Mouse (Mus musculus) C2C12 (cell line): ENCODE data around the gene Acp6. TPM values are rescaled to one million over a fixed set of nuclear protein-coding genes. Genes with fewer than 3 reads are reported as not detected.
A peak's percentile ranks its signal among the peaks of the same experiment; 100 is the strongest.
"Not testable (repeated sequence)": the region's sequence is repeated elsewhere in the genome, so short reads cannot be mapped to it uniquely, and the experiment has no call there.

ENCODE experiments used
- H3K27me3 ChIP-seq: one replicate; pipeline ENCODE4 v1.6.1; 2011; ENCODE audit not compliant: control insufficient read depth, insufficient read depth, insufficient read length
- H3K36me3 ChIP-seq: one replicate; pipeline ENCODE4 v1.6.1; 2011; ENCODE audit not compliant: control insufficient read depth, insufficient read depth
- H3K4me3 ChIP-seq: one replicate; pipeline ENCODE4 v1.5.1; 2011; ENCODE audit warnings: mild to moderate bottlenecking, control low read depth; ENCODE audit not compliant: poor library complexity, insufficient read depth, severe bottlenecking
- H3K79me2 ChIP-seq: one replicate; pipeline ENCODE4 v1.6.1; 2011; ENCODE audit not compliant: control insufficient read depth, insufficient read depth
- H3K79me3 ChIP-seq: one replicate; pipeline ENCODE4 v1.6.1; 2011; ENCODE audit warnings: low read depth, control low read depth
- H3ac ChIP-seq: one replicate; pipeline ENCODE3; 2011; ENCODE audit warnings: low read depth; ENCODE audit not compliant: control insufficient read depth, insufficient read length
- CEBPB ChIP-seq: IDR thresholded peaks from one replicate; pipeline ENCODE4 v1.6.1; 2011; ENCODE audit warnings: low read depth, mild to moderate bottlenecking, control low read depth, moderate library complexity
- CTCF ChIP-seq: IDR thresholded peaks from one replicate; pipeline ENCODE4 v1.5.1; 2011; ENCODE audit not compliant: control insufficient read depth, insufficient read depth, insufficient read length
- FOSL1 ChIP-seq: IDR thresholded peaks from one replicate; pipeline ENCODE4 v1.8.0; 2011; ENCODE audit warnings: mild to moderate bottlenecking, low read length; ENCODE audit not compliant: poor library complexity, insufficient read depth, severe bottlenecking
- MAX ChIP-seq: IDR thresholded peaks from one replicate; pipeline ENCODE4 v1.6.1; 2011; ENCODE audit warnings: mild to moderate bottlenecking, control low read depth
- MYOD1 ChIP-seq: IDR thresholded peaks from one replicate; pipeline ENCODE4 v1.6.1; 2011; ENCODE audit warnings: low read depth; ENCODE audit not compliant: control insufficient read depth, insufficient read length
- MYOG ChIP-seq: IDR thresholded peaks from one replicate; pipeline ENCODE4 v1.6.1; 2011; ENCODE audit not compliant: control insufficient read depth, insufficient read length; ENCODE audit errors: extremely low read depth
- USF1 ChIP-seq: IDR thresholded peaks from one replicate; pipeline ENCODE4 v1.6.1; 2011; ENCODE audit warnings: low read depth, mild to moderate bottlenecking, control low read depth, moderate library complexity
- long read RNA-seq, 2 experiments: library from polyadenylated mRNA; unstranded; transcript quantifications; one replicate each; pipeline ENCODE4 v2.0.0; 2019 to 2020
- polyA plus RNA-seq: library from polyadenylated mRNA; unstranded; fragments of >200 nt; fragmentation: generic; extraction: Trizol; gene quantifications from one replicate; pipeline ENCODE4 v1.2.1, GENCODE M21; 2012; ENCODE audit warnings: missing spikeins

The Acp6 gene
- 16.5 TPM for polyA plus RNA-seq
- long read RNA-seq, experiment 1, transcript Acp6-201 (10 exons, 1,754 nt): major isoform, 16 of 19 reads
- long read RNA-seq, experiment 1, partial matches to known transcripts: 0 of 19 reads
- long read RNA-seq, experiment 1, other reads (novel, unspliced or antisense): 2 of 19 reads
- long read RNA-seq, experiment 2, transcript Acp6-201 (10 exons, 1,754 nt): major isoform, 35 of 39 reads
- long read RNA-seq, experiment 2, partial matches to known transcripts: 0 of 39 reads
- long read RNA-seq, experiment 2, other reads (novel, unspliced or antisense): 3 of 39 reads

DNA sequence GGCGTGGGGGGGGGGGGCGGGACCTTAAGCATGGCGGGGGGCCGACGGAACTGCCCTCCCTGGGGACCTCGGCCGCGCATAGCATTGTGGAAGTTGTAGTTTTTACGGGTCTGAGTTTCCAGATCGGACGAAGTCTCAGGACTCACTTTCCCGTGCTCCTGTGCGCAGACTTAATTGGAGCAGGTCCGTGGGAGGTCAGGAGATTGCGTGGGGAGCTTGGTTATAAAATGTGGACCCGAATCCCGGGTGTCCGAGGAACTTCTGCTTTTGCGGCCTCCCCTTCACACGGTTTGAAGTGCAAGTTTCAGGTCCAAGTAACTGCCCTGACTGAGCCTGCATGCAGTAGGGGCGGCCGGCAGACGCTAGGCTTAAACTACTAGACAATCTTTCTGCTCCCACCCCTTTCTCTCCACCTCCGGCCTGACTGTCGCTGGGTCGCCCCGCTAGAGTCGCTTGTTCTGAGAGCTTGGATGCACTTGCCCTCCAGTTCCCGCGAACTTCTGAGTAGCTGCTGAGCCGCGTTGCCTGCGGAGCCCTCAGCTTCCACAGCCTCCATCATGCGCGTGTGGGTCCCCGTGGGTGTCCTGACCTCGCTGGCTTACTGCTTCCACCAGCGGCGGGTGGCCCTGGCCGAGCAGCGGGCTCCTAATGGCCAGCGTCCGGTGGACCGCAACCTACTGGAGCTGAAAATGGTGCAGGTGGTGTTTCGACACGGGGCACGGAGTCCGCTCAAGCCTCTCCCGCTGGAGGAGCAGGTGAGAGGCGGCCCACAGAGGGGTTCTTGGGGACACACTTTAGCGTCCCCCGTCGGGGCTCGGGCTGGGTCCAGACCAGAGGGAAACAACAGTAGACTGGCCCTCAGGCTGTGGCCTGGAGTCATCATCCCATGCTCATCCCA is at the start of gene Acp6:
Gene Acp6, plus strand, starts transcription at position 167 of the 898 bp plus-strand sequence.
- Histone ChIP-seq H3K4me3 (peak within 1 kb of the TSS; percentile 48), H3K79me3 (no peaks in the 10 kb centered on the region), H3ac (peak within 1 kb of the TSS; percentile 61), H3K27me3 (no peaks in the 10 kb centered on the region), H3K79me2 (no peaks in the 10 kb centered on the region), H3K36me3 (no peaks in the 10 kb centered on the region)
- TF ChIP-seq CTCF: no peak
- no peak for TF ChIP-seq CEBPB
- no peak for TF ChIP-seq MAX
- TF ChIP-seq USF1: no peak
- no peak for TF ChIP-seq MYOG
- no peak for TF ChIP-seq FOSL1
- TF ChIP-seq MYOD1: no peak

- H3K4me3 ChIP-seq: no peak overlapping the region
- H3K36me3 ChIP-seq: no peaks in the 10 kb centered on the region
- no peaks in the 10 kb centered on the region for H3K27me3 ChIP-seq
- TF ChIP-seq CEBPB: no peak
- TF ChIP-seq USF1: no peak
- no peak for TF ChIP-seq CTCF
- no peak for TF ChIP-seq FOSL1
- no peak for TF ChIP-seq MYOG
- TF ChIP-seq MAX: no peak
- TF ChIP-seq MYOD1: no peak
- H3K79me3 ChIP-seq: no peaks in the 10 kb centered on the region
- H3K79me2 ChIP-seq: no peaks in the 10 kb centered on the region
- no peak overlapping the region for H3ac ChIP-seq
Observed at GRCm38 (mm10) chr3:97117511-97117910, 41.1 kb upstream of the Acp6 start.

DNA sequence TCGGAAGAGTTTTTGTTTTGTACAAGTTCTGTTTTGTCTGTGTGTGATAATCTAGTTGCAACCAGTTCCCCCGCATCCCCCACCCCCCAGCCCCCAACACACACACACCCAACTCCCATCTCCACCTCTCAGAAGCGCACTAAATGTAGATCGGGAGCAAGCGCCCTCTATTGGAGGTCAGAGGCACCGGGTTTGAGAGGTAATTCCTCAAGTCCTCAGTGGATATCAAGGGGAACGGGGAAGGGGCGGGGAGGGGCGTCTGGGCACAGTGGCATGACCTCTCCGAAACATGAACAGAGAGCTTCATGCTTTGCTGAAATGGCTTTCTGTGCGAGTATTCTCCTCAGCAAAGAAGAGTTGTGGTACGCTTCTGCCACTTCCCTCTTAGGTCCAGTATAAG is 40.3 kb upstream of the Acp6 start:
- TF ChIP-seq MAX (no peak), USF1 (no peak)

DNA sequence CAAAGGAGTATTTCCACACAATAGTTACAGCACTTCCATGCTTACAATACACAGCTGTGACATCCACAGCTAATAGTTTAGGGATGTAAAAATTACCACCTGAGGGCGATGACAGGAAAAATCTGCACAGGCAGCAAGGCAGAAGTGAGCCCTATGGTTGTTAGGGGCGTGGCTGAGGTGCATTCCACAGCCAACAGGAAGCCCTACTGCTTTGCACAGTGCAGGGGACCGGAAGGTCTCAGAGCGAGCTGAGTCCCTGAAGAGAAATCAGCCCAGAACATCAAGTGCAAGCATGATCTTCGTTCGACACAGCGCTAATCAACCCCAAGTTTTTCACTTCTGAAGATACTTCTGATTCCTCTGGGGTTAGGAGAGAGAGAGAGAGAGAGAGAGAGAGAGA is 34.4 kb upstream of the Acp6 start:
- Histone ChIP-seq H3K79me3 (no peaks in the 10 kb centered on the region), H3K27me3 (no peaks in the 10 kb centered on the region), H3K36me3 (no peaks in the 10 kb centered on the region), H3ac (no peak overlapping the region), H3K4me3 (no peak overlapping the region), H3K79me2 (no peaks in the 10 kb centered on the region)
- TF ChIP-seq MYOD1: no peak
- TF ChIP-seq FOSL1: no peak
- no peak for TF ChIP-seq CTCF
- TF ChIP-seq MAX: no peak
- TF ChIP-seq CEBPB: no peak
- no peak for TF ChIP-seq MYOG
- no peak for TF ChIP-seq USF1

More for the DNA sequence above, 40.3 kb upstream of the Acp6 start:
- Histone ChIP-seq H3K27me3 (no peaks in the 10 kb centered on the region), H3K36me3 (no peaks in the 10 kb centered on the region), H3ac (no peak overlapping the region), H3K4me3 (no peak overlapping the region), H3K79me3 (no peaks in the 10 kb centered on the region), H3K79me2 (no peaks in the 10 kb centered on the region)

DNA sequence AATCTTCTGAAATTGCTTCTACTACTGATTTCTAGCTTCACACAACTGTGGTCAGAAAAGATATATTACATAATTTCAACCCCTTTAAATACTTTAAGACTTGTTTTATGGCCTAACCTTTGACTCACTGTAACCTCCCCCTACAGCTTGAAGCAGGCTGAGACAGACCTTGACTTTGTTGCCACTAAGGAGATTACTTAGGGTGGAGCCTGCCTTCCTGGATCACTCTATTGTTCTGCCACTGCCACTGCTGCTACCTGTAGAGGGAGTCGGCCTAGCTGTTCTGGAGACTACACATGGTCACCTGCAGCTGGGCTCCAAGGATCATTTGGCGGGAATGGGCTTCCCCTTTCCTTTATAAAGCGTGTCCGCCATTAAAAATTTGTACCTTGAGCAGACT is 29.2 kb upstream of the Acp6 start:
- TF ChIP-seq MAX (no peak), FOSL1 (no peak), MYOD1 (no peak), MYOG (no peak), CTCF (no peak), CEBPB (no peak), USF1 (no peak)
- Histone ChIP-seq H3K79me2 (no peaks in the 10 kb centered on the region), H3ac (no peak overlapping the region), H3K27me3 (no peaks in the 10 kb centered on the region), H3K79me3 (no peaks in the 10 kb centered on the region), H3K36me3 (no peaks in the 10 kb centered on the region), H3K4me3 (no peak overlapping the region)

DNA sequence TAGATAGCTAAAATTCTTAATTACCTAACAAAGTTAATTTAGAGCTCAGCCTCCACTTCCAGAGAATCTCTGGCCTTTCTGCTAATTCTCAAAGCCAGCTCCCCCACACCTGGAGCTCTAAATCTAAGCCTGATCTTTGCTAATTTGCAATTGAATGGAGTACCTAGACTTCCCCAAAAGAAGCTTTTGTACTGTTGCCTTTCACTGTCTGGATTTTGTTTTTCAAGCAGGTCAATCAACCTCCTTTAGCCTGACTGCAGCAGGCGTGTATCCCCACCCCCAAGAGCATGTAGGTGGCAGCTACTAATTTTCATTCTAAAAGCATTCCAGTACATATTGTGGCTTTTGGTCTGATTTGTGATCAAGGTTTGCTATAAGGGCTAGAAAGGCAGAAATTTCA is 20.9 kb upstream of the Acp6 start:
- not testable (repeated sequence) for H3K79me2 ChIP-seq, H3K27me3 ChIP-seq, H3ac ChIP-seq, H3K4me3 ChIP-seq, H3K36me3 ChIP-seq, H3K79me3 ChIP-seq
